Mouse (Mus musculus): ENCODE measurements at regions not wholly inside any gene's neighbourhood (a gene's known extent, or its start where the extent isn't known, plus 50 kb on each side); places are given as distances from the start of the nearest gene placed in this dataset.

GRCm38 (mm10) chr7:138524936-138525335, 127.4 kb upstream of the Tcerg1l start:
- TF ChIP-seq CTCF (IDR thresholded peaks at IDR 0.05; ENCODE audit: control insufficient read depth, insufficient read depth, insufficient read length) (no peak), USF1 (IDR thresholded peaks at IDR 0.05; ENCODE audit: low read depth) (no peak), MAX (IDR thresholded peaks at IDR 0.05) (no peak), MYOG (IDR thresholded peaks at IDR 0.05; ENCODE audit: control insufficient read depth, extremely low read depth, insufficient read length) (no peak), MYOD1 (IDR thresholded peaks at IDR 0.05; ENCODE audit: control insufficient read depth, insufficient read length, low read depth) (no peak), CEBPB (IDR thresholded peaks at IDR 0.05; ENCODE audit: low read depth) (no peak)

All from C2C12 (cell line).